ENCODE assay signal across 8 mouse cellular contexts in genomic region chr12:45074611-45075342, GRCm38 (mm10). TPM values are rescaled to one million over a fixed set of nuclear protein-coding genes. Genes with fewer than 3 reads are reported as not detected.
DNase-seq lines count a peak whose midpoint lies in the region; ATAC-seq and TF ChIP-seq lines count a peak whose summit lies in the region.

TSS of gene Stxbp6 (minus strand) at chr12:45074709.

- H3K27ac ChIP-seq in embryonic facial prominence, embryonic 12.5 days, result peak within 1 kb of the TSS; percentile 76
- H3K27ac ChIP-seq in heart, embryonic 12.5 days (ENCODE audit: poor library complexity, severe bottlenecking), result peak within 1 kb of the TSS; percentile 68
- peak within 1 kb of the TSS; percentile 94 for H3K27ac ChIP-seq in kidney, postnatal 0 days
- peak within 1 kb of the TSS; percentile 58 for H3K27ac ChIP-seq in liver, embryonic 13.5 days
- peak within 1 kb of the TSS; percentile 74 for H3K27ac ChIP-seq in neural tube, embryonic 13.5 days (replicated peaks)

- no peak for DNase-seq in frontal cortex, postnatal 10 days (ENCODE audit: low spot score in 2 of 2)
- peak; percentile 89 for DNase-seq in kidney, postnatal 0 days (ENCODE audit: low spot score)
- DNase-seq in liver, embryonic 13.5 days, result no peak
- DNase-seq in spleen, postnatal 10 days (ENCODE audit: low spot score in 2 of 2), result no peak

- H3K36me3 ChIP-seq in embryonic facial prominence, embryonic 12.5 days, result no peaks in the 10 kb centered on the region
- H3K36me3 ChIP-seq in heart, embryonic 12.5 days, result no peaks in the 10 kb centered on the region
- H3K36me3 ChIP-seq in kidney, postnatal 0 days (ENCODE audit: insufficient read depth, low read length), result no peaks in the 10 kb centered on the region
- H3K36me3 ChIP-seq in liver, embryonic 13.5 days, result no peaks in the 10 kb centered on the region
- no peaks in the 10 kb centered on the region for H3K36me3 ChIP-seq in neural tube, embryonic 13.5 days

- ATAC-seq in frontal cortex, adult (ENCODE audit: low TSS enrichment), result peak; percentile 50
- no peak for ATAC-seq in embryonic facial prominence, embryonic 12.5 days (ENCODE audit: insufficient number of reproducible peaks, insufficient read depth, low FRiP score, low TSS enrichment)
- no peak for ATAC-seq in heart, embryonic 12.5 days (ENCODE audit: insufficient number of reproducible peaks, low FRiP score)
- peak; percentile 50 for ATAC-seq in kidney, postnatal 0 days (replicated peaks; ENCODE audit: low FRiP score, low read depth)
- ATAC-seq in liver, embryonic 13.5 days (ENCODE audit: low read depth), result no peak
- ATAC-seq in neural tube, embryonic 13.5 days (ENCODE audit: low read depth), result peak; percentile 51

- peak within 1 kb of the TSS; percentile 95 for H3K4me2 ChIP-seq in embryonic facial prominence, embryonic 12.5 days (replicated peaks)
- peak within 1 kb of the TSS; percentile 92 for H3K4me2 ChIP-seq in heart, embryonic 12.5 days
- H3K4me2 ChIP-seq in kidney, postnatal 0 days (ENCODE audit: low read length), result peak within 1 kb of the TSS; percentile 98
- peak within 1 kb of the TSS; percentile 60 for H3K4me2 ChIP-seq in liver, embryonic 13.5 days
- H3K4me2 ChIP-seq in neural tube, embryonic 13.5 days, result peak within 1 kb of the TSS; percentile 100

- no peaks in the 10 kb centered on the region for H3K27me3 ChIP-seq in embryonic facial prominence, embryonic 12.5 days
- H3K27me3 ChIP-seq in heart, embryonic 12.5 days (replicated peaks), result no peaks in the 10 kb centered on the region
- no peaks in the 10 kb centered on the region for H3K27me3 ChIP-seq in kidney, postnatal 0 days (ENCODE audit: insufficient read depth, low read length)
- H3K27me3 ChIP-seq in liver, embryonic 13.5 days, result peaks cover 40% of the 10 kb centered on the region
- peaks cover 31% of the 10 kb centered on the region for H3K27me3 ChIP-seq in neural tube, embryonic 13.5 days

- H3K9me3 ChIP-seq in embryonic facial prominence, embryonic 12.5 days, result no peaks in the 10 kb centered on the region
- H3K9me3 ChIP-seq in heart, embryonic 12.5 days (replicated peaks), result no peaks in the 10 kb centered on the region
- no peaks in the 10 kb centered on the region for H3K9me3 ChIP-seq in kidney, postnatal 0 days (replicated peaks; ENCODE audit: low read length)
- H3K9me3 ChIP-seq in liver, embryonic 13.5 days (replicated peaks), result no peaks in the 10 kb centered on the region
- no peaks in the 10 kb centered on the region for H3K9me3 ChIP-seq in neural tube, embryonic 13.5 days

- peak within 1 kb of the TSS; percentile 64 for H3K4me3 ChIP-seq in embryonic facial prominence, embryonic 12.5 days
- peak within 1 kb of the TSS; percentile 68 for H3K4me3 ChIP-seq in heart, embryonic 12.5 days
- peak within 1 kb of the TSS; percentile 78 for H3K4me3 ChIP-seq in kidney, postnatal 0 days (replicated peaks; ENCODE audit: low read depth, low read length)
- peak within 1 kb of the TSS; percentile 58 for H3K4me3 ChIP-seq in liver, embryonic 13.5 days (replicated peaks)
- peak within 1 kb of the TSS; percentile 73 for H3K4me3 ChIP-seq in neural tube, embryonic 13.5 days

- peak within 1 kb of the TSS; percentile 82 for H3K9ac ChIP-seq in embryonic facial prominence, embryonic 12.5 days
- H3K9ac ChIP-seq in heart, embryonic 12.5 days, result peak within 1 kb of the TSS; percentile 81
- H3K9ac ChIP-seq in kidney, postnatal 0 days (ENCODE audit: low read depth, low read length), result peak within 1 kb of the TSS; percentile 85
- H3K9ac ChIP-seq in liver, embryonic 13.5 days, result peak within 1 kb of the TSS; percentile 51
- H3K9ac ChIP-seq in neural tube, embryonic 13.5 days, result peak within 1 kb of the TSS; percentile 79

- no peaks in the 10 kb centered on the region for H3K4me1 ChIP-seq in embryonic facial prominence, embryonic 12.5 days
- H3K4me1 ChIP-seq in heart, embryonic 12.5 days (replicated peaks), result peaks cover 22% of the 10 kb centered on the region
- H3K4me1 ChIP-seq in kidney, postnatal 0 days (replicated peaks; ENCODE audit: insufficient read depth, low read length), result peaks cover 6% of the 10 kb centered on the region; the same call in 1 of the 2 replicates
- H3K4me1 ChIP-seq in liver, embryonic 13.5 days (replicated peaks), result no peaks in the 10 kb centered on the region
- peaks cover 26% of the 10 kb centered on the region for H3K4me1 ChIP-seq in neural tube, embryonic 13.5 days (replicated peaks)

- no peak for TF ChIP-seq CTCF in kidney, postnatal 0 days (IDR thresholded peaks at IDR 0.05; ENCODE audit: low read depth)

- 3% methylated on average over 20 of the region's 20 CpGs for WGBS in embryonic facial prominence, embryonic 12.5 days
- WGBS in heart, embryonic 12.5 days, result 2% methylated on average over 20 of the region's 20 CpGs
- WGBS in kidney, postnatal 0 days, result under 1% methylated on average over 20 of the region's 20 CpGs
- 3% methylated on average over 20 of the region's 20 CpGs for WGBS in liver, embryonic 13.5 days (ENCODE audit: insufficient replicate concordance)
- WGBS in neural tube, embryonic 13.5 days, result 1% methylated on average over 20 of the region's 20 CpGs

RNA-seq across cellular contexts. Expression of gene Stxbp6, which starts in this region (rescaled TPM):
- 12.0 and 13.6 TPM in 2 replicates for polyA plus RNA-seq in embryonic facial prominence, embryonic 12.5 days (2016; fragmentation: Nextera tagmentation; extraction: Ambion mirVana)
- polyA plus RNA-seq in heart, embryonic 12.5 days (2016; fragmentation: Nextera tagmentation; extraction: Ambion mirVana), result 11.6 and 14.4 TPM in 2 replicates
- 20.3 and 21.7 TPM in 2 replicates for polyA plus RNA-seq in kidney, postnatal 0 days (2015; fragmentation: Nextera tagmentation; extraction: Ambion mirVana)
- polyA plus RNA-seq in liver, embryonic 13.5 days (2015; fragmentation: Nextera tagmentation; extraction: Ambion mirVana), result 6.1 and 6.8 TPM in 2 replicates
- 7.5 and 10.2 TPM in 2 replicates for polyA plus RNA-seq in neural tube, embryonic 13.5 days (2015; fragmentation: Nextera tagmentation; extraction: Ambion mirVana)

Comparison
In these comparisons a context has a peak if more than half of its experiments do, and no peak if none do; other contexts are left out.
1. ATAC-seq: peak in frontal cortex, adult (single experiment), kidney, postnatal 0 days (single experiment) and neural tube, embryonic 13.5 days (single experiment); none in embryonic facial prominence, embryonic 12.5 days (single experiment), heart, embryonic 12.5 days (single experiment) and liver, embryonic 13.5 days (single experiment).
2. Peak in every context shown above with its lines, with median percentiles within 50 percentile points of each other: H3K27ac ChIP-seq, H3K4me2 ChIP-seq, H3K4me3 ChIP-seq and H3K9ac ChIP-seq.